In the genomic region with DNA sequence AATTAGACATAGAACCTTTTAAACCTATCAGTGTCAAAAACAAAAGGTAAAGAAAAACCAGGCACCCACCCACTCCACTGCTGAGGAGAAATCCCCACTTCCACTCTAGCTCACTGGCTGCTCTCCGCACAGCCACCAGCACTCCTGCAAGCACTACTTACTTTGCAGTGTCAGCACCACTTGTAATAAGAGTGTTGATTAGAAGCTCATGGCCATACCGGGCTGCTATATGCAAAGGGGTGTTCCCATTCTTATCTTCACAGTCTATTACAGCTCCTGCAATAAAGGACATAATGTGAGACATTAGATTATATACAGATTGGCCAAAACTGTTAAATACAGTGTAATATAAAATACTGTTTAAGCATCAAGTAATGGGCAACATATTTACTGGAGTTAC, we compare ENCODE assay signal across 19 mouse cellular contexts.
"Had no signal": no experiment of that assay in that cellular context is flagged by ENCODE, and none has a peak within 500 bp of the region (broad histone marks: within the 10 kb centered on the region; RNA-seq: fewer than 3 reads in every experiment).

No protein-coding gene starts in this region.

- H3K4me1 ChIP-seq: intestine, embryonic 15.5 days; neural tube, embryonic 12.5 days; neural tube, embryonic 15.5 days; stomach, embryonic 15.5 days had no signal

- H3K4me3 ChIP-seq: intestine, embryonic 15.5 days; layer of hippocampus, adult 2 months; megakaryocyte, embryonic 14.5 days; neural tube, embryonic 12.5 days; neural tube, embryonic 15.5 days; stomach, embryonic 15.5 days had no signal

- H3K27ac ChIP-seq: intestine, embryonic 15.5 days; kidney, postnatal 0 days; layer of hippocampus, adult 2 months; macrophage; neural tube, embryonic 12.5 days; neural tube, embryonic 15.5 days; stomach, embryonic 15.5 days had no signal

- ATAC-seq: hindbrain, embryonic 16.5 days; intestine, embryonic 15.5 days had no signal

- H3K9me3 ChIP-seq: intestine, embryonic 15.5 days; megakaryocyte, embryonic 14.5 days; neural tube, embryonic 12.5 days; neural tube, embryonic 15.5 days; stomach, embryonic 15.5 days had no signal

- H3K4me2 ChIP-seq: intestine, embryonic 15.5 days; midbrain, embryonic 11.5 days; neural tube, embryonic 12.5 days; neural tube, embryonic 15.5 days; stomach, embryonic 15.5 days had no signal

- DNase-seq: kidney, adult 2 months; kidney, postnatal 25 days; layer of hippocampus, adult 9-11 months; lung, adult 18-20 months; midbrain, embryonic 14.5 days; right cerebral cortex, adult 18-20 months; right cerebral cortex, postnatal 14 days; right cerebral cortex, postnatal 4 days; thymus, postnatal 25 days had no signal

- H3K27me3 ChIP-seq: intestine, embryonic 15.5 days; megakaryocyte, embryonic 14.5 days; neural tube, embryonic 12.5 days; neural tube, embryonic 15.5 days; stomach, embryonic 15.5 days had no signal

- H3K36me3 ChIP-seq: intestine, embryonic 15.5 days had no signal

- H3K9ac ChIP-seq: intestine, embryonic 15.5 days; neural tube, embryonic 12.5 days; neural tube, embryonic 15.5 days; stomach, embryonic 15.5 days had no signal
